15 mouse cellular contexts compared by ENCODE assay signal in genomic region chr5:37010666-37011317, GRCm38 (mm10). TPM values are rescaled to one million over a fixed set of nuclear protein-coding genes. Genes with fewer than 3 reads are reported as not detected.
DNase-seq lines count a peak whose midpoint lies in the region; ATAC-seq and TF ChIP-seq lines count a peak whose summit lies in the region.
"Had no signal": no experiment of that assay in that cellular context is flagged by ENCODE, and none has a peak within 500 bp of the region (broad histone marks: within the 10 kb centered on the region; RNA-seq: fewer than 3 reads in every experiment).

No protein-coding gene starts in this region.

- DNase-seq in forebrain, embryonic 11.5 days (ENCODE audit: low spot score) = no peak
- peak; percentile 88 for DNase-seq in brain, adult 2 months (ENCODE audit: low read depth, low spot score)
- DNase-seq in layer of hippocampus, adult 2 months (ENCODE audit: low spot score in 2 of 2) = peak; percentile 49 to 68
- peak; percentile 73 for DNase-seq in midbrain, postnatal 0 days (ENCODE audit: low spot score)
- no peak for DNase-seq in adrenal gland, adult 2 months
- DNase-seq in testis, postnatal 10 days (ENCODE audit: low spot score) = no peak
- DNase-seq in heart, postnatal 14 days = no peak
- DNase-seq: adrenal gland, postnatal 36 days; gastrocnemius, adult 2 months; heart, postnatal 36 days; kidney, postnatal 25 days had no signal

- no peak overlapping the region for H3K9ac ChIP-seq in forebrain, embryonic 13.5 days
- H3K9ac ChIP-seq in forebrain, embryonic 11.5 days (ENCODE audit: low read length) = no peak overlapping the region
- H3K9ac ChIP-seq in midbrain, postnatal 0 days (replicated peaks; ENCODE audit: low read length, poor library complexity, severe bottlenecking) = no peak overlapping the region
- H3K9ac ChIP-seq: embryonic facial prominence, embryonic 12.5 days; liver, embryonic 12.5 days had no signal

- intact Hi-C loops in heart, postnatal 14 days (cut with DNase I) = no loop called here

- H3K36me3 ChIP-seq in forebrain, embryonic 13.5 days (ENCODE audit: poor library complexity, severe bottlenecking) = no peaks in the 10 kb centered on the region
- no peaks in the 10 kb centered on the region for H3K36me3 ChIP-seq in forebrain, embryonic 11.5 days (ENCODE audit: control insufficient read depth, insufficient read depth, low read length)
- H3K36me3 ChIP-seq in midbrain, postnatal 0 days (ENCODE audit: insufficient read depth, low read length) = no peaks in the 10 kb centered on the region
- H3K36me3 ChIP-seq: embryonic facial prominence, embryonic 12.5 days; liver, embryonic 12.5 days had no signal

- peak; percentile 50; the same call in 1 of the 2 replicates for ATAC-seq in forebrain, embryonic 13.5 days
- ATAC-seq in forebrain, embryonic 11.5 days (replicated peaks; ENCODE audit: low FRiP score) = no peak
- ATAC-seq in midbrain, postnatal 0 days (ENCODE audit: low FRiP score) = peak; percentile 81; the same call in 1 of the 2 replicates
- ATAC-seq: liver, embryonic 12.5 days had no signal

- 67% methylated on average over 10 of the region's 10 CpGs for WGBS in forebrain, embryonic 13.5 days
- WGBS in forebrain, embryonic 11.5 days = 79% methylated on average over 10 of the region's 10 CpGs
- WGBS in midbrain, postnatal 0 days = 53% methylated on average over 10 of the region's 10 CpGs

- peak; percentile 68 for TF ChIP-seq CTCF in layer of hippocampus, adult 2 months (conservative IDR thresholded peaks at IDR 0.05)
- TF ChIP-seq CTCF in midbrain, postnatal 0 days (IDR thresholded peaks at IDR 0.05) = peak; percentile 70

- H3K27ac ChIP-seq in forebrain, embryonic 13.5 days = no peak overlapping the region
- H3K27ac ChIP-seq in forebrain, embryonic 11.5 days (ENCODE audit: low read depth, low read length) = no peak overlapping the region
- peak overlapping the region; percentile 63 for H3K27ac ChIP-seq in layer of hippocampus, adult 2 months
- peak overlapping the region; percentile 72 for H3K27ac ChIP-seq in midbrain, postnatal 0 days (ENCODE audit: low read depth, low read length)
- H3K27ac ChIP-seq: embryonic facial prominence, embryonic 12.5 days; gastrocnemius, adult 2 months; liver, embryonic 12.5 days; stomach, postnatal 0 days had no signal

- no peak overlapping the region for H3K4me3 ChIP-seq in forebrain, embryonic 13.5 days
- no peak overlapping the region for H3K4me3 ChIP-seq in forebrain, embryonic 11.5 days (ENCODE audit: low read depth, low read length)
- H3K4me3 ChIP-seq in layer of hippocampus, adult 2 months = no peak overlapping the region
- H3K4me3 ChIP-seq in midbrain, postnatal 0 days (ENCODE audit: low read depth, low read length) = no peak overlapping the region
- H3K4me3 ChIP-seq: embryonic facial prominence, embryonic 12.5 days; gastrocnemius, adult 2 months; liver, embryonic 12.5 days had no signal

- H3K27me3 ChIP-seq in forebrain, embryonic 13.5 days = peaks cover 22% of the 10 kb centered on the region
- H3K27me3 ChIP-seq in forebrain, embryonic 11.5 days (ENCODE audit: control insufficient read depth, insufficient read depth, low read length) = no peaks in the 10 kb centered on the region
- no peaks in the 10 kb centered on the region for H3K27me3 ChIP-seq in midbrain, postnatal 0 days (ENCODE audit: insufficient read depth, low read length)
- H3K27me3 ChIP-seq: embryonic facial prominence, embryonic 12.5 days had no signal

- H3K4me1 ChIP-seq in forebrain, embryonic 13.5 days = peaks cover 3% of the 10 kb centered on the region; the same call in 1 of the 2 replicates
- no peaks in the 10 kb centered on the region for H3K4me1 ChIP-seq in forebrain, embryonic 11.5 days (replicated peaks; ENCODE audit: control insufficient read depth, insufficient read depth, low read length)
- no peaks in the 10 kb centered on the region; the same call in 1 of the 2 replicates for H3K4me1 ChIP-seq in midbrain, postnatal 0 days (ENCODE audit: insufficient read depth, low read length)
- H3K4me1 ChIP-seq: embryonic facial prominence, embryonic 12.5 days; liver, embryonic 12.5 days had no signal

- no peak overlapping the region for H3K4me2 ChIP-seq in forebrain, embryonic 13.5 days
- H3K4me2 ChIP-seq in forebrain, embryonic 11.5 days (ENCODE audit: low read depth, low read length, severe bottlenecking) = no peak overlapping the region
- H3K4me2 ChIP-seq in midbrain, postnatal 0 days (ENCODE audit: low read depth, low read length, poor library complexity, severe bottlenecking) = no peak overlapping the region
- H3K4me2 ChIP-seq: embryonic facial prominence, embryonic 12.5 days; liver, embryonic 12.5 days had no signal

- peaks cover 9% of the 10 kb centered on the region for H3K9me3 ChIP-seq in forebrain, embryonic 13.5 days (replicated peaks)
- H3K9me3 ChIP-seq in forebrain, embryonic 11.5 days (ENCODE audit: control insufficient read depth, low read length) = peaks cover 7% of the 10 kb centered on the region; the same call in 1 of the 2 replicates
- H3K9me3 ChIP-seq in midbrain, postnatal 0 days (ENCODE audit: low read length) = 0 out of 2 replicates have a peak, but pooled peaks cover 5% of the 10 kb centered on the region
- H3K9me3 ChIP-seq: liver, embryonic 12.5 days had no signal

RNA-seq across cellular contexts. Expression of gene Wfs1, which starts 21.8 kb away (rescaled TPM):
- polyA plus RNA-seq in forebrain, embryonic 13.5 days (2015; fragmentation: Nextera tagmentation; extraction: Ambion mirVana) = 5.3 and 6.5 TPM in 2 replicates
- 8.8 and 9.3 TPM in 2 replicates for polyA plus RNA-seq in forebrain, embryonic 11.5 days (2014; fragmentation: Nextera tagmentation; extraction: Ambion mirVana)
- total RNA-seq in layer of hippocampus, adult 2 months (2021) = 100 to 1,000 TPM; 133 to 144 TPM
- 11.3 and 14.0 TPM in 2 replicates for total RNA-seq in midbrain, postnatal 0 days (2014; rRNA removed)
- polyA plus RNA-seq in midbrain, postnatal 0 days (2015; fragmentation: Nextera tagmentation; extraction: Ambion mirVana) = 11.9 and 12.8 TPM in 2 replicates
- 100 to 1,000 TPM in 1 of 2 experiments, 10 to 100 TPM in 1; 32.6 to 122 TPM for total RNA-seq in adrenal gland, adult 2 months (2021)
- 39.2 and 91.2 TPM in 2 replicates for polyA plus RNA-seq in adrenal gland, adult 2 months (2012; rRNA removed)
- total RNA-seq in heart, postnatal 14 days (2021) = 10 to 100 TPM; 51.6 to 52.8 TPM

Comparison
In these comparisons a context has a peak if more than half of its experiments do, and no peak if none do; other contexts are left out.
1. H3K27ac ChIP-seq: peak in layer of hippocampus, adult 2 months (single experiment) and midbrain, postnatal 0 days (single experiment); none in forebrain, embryonic 13.5 days (single experiment) and forebrain, embryonic 11.5 days (single experiment).
2. DNase-seq: peak in brain, adult 2 months (single experiment), layer of hippocampus, adult 2 months (2 of 2) and midbrain, postnatal 0 days (single experiment); none in forebrain, embryonic 11.5 days (single experiment), adrenal gland, adult 2 months (single experiment), testis, postnatal 10 days (single experiment) and heart, postnatal 14 days (0 of 2).